Mouse (Mus musculus) C2C12 (cell line): ENCODE data around the gene Rflnb. TPM values are rescaled to one million over a fixed set of nuclear protein-coding genes. Genes with fewer than 3 reads are reported as not detected.

Experiments
- H3K27me3 ChIP-seq: one replicate; pipeline ENCODE4 v1.6.1; 2011; ENCODE audit not compliant: control insufficient read depth, insufficient read depth, insufficient read length
- H3K36me3 ChIP-seq: one replicate; pipeline ENCODE4 v1.6.1; 2011; ENCODE audit not compliant: control insufficient read depth, insufficient read depth
- H3K4me3 ChIP-seq: one replicate; pipeline ENCODE4 v1.5.1; 2011; ENCODE audit warnings: mild to moderate bottlenecking, control low read depth; ENCODE audit not compliant: poor library complexity, insufficient read depth, severe bottlenecking
- H3K79me2 ChIP-seq: one replicate; pipeline ENCODE4 v1.6.1; 2011; ENCODE audit not compliant: control insufficient read depth, insufficient read depth
- H3K79me3 ChIP-seq: one replicate; pipeline ENCODE4 v1.6.1; 2011; ENCODE audit warnings: low read depth, control low read depth
- H3ac ChIP-seq: one replicate; pipeline ENCODE3; 2011; ENCODE audit warnings: low read depth; ENCODE audit not compliant: control insufficient read depth, insufficient read length
- CEBPB ChIP-seq: IDR thresholded peaks from one replicate; pipeline ENCODE4 v1.6.1; 2011; ENCODE audit warnings: low read depth, mild to moderate bottlenecking, control low read depth, moderate library complexity
- CTCF ChIP-seq: IDR thresholded peaks from one replicate; pipeline ENCODE4 v1.5.1; 2011; ENCODE audit not compliant: control insufficient read depth, insufficient read depth, insufficient read length
- FOSL1 ChIP-seq: IDR thresholded peaks from one replicate; pipeline ENCODE4 v1.8.0; 2011; ENCODE audit warnings: mild to moderate bottlenecking, low read length; ENCODE audit not compliant: poor library complexity, insufficient read depth, severe bottlenecking
- MAX ChIP-seq: IDR thresholded peaks from one replicate; pipeline ENCODE4 v1.6.1; 2011; ENCODE audit warnings: mild to moderate bottlenecking, control low read depth
- MYOD1 ChIP-seq: IDR thresholded peaks from one replicate; pipeline ENCODE4 v1.6.1; 2011; ENCODE audit warnings: low read depth; ENCODE audit not compliant: control insufficient read depth, insufficient read length
- MYOG ChIP-seq: IDR thresholded peaks from one replicate; pipeline ENCODE4 v1.6.1; 2011; ENCODE audit not compliant: control insufficient read depth, insufficient read length; ENCODE audit errors: extremely low read depth
- USF1 ChIP-seq: IDR thresholded peaks from one replicate; pipeline ENCODE4 v1.6.1; 2011; ENCODE audit warnings: low read depth, mild to moderate bottlenecking, control low read depth, moderate library complexity
- polyA plus RNA-seq: library from polyadenylated mRNA; unstranded; fragments of >200 nt; fragmentation: generic; extraction: Trizol; gene quantifications from one replicate; pipeline ENCODE4 v1.2.1, GENCODE M21; 2012; ENCODE audit warnings: missing spikeins

Rflnb gene
- polyA plus RNA-seq, 1 experiment, result 8.0 TPM

GRCm38 (mm10) chr11:75978051-75978450 lies 49.5 kb downstream of the Rflnb start:
- Histone ChIP-seq H3K36me3 (no peaks in the 10 kb centered on the region), H3ac (no peak overlapping the region), H3K4me3 (no peak overlapping the region), H3K79me2 (no peaks in the 10 kb centered on the region), H3K27me3 (peaks cover 2% of the 10 kb centered on the region), H3K79me3 (no peaks in the 10 kb centered on the region)
- TF ChIP-seq FOSL1 (no peak), CEBPB (no peak), USF1 (no peak), MYOG (no peak), MAX (no peak), MYOD1 (no peak), CTCF (no peak)

- Histone ChIP-seq H3ac (no peak overlapping the region), H3K36me3 (no peaks in the 10 kb centered on the region), H3K4me3 (no peak overlapping the region), H3K79me2 (no peaks in the 10 kb centered on the region), H3K27me3 (peaks cover 3% of the 10 kb centered on the region), H3K79me3 (no peaks in the 10 kb centered on the region)
- TF ChIP-seq USF1, result no peak
- no peak for TF ChIP-seq CTCF
- TF ChIP-seq MYOD1, result no peak
- TF ChIP-seq MYOG, result no peak
- TF ChIP-seq MAX, result no peak
- TF ChIP-seq FOSL1, result no peak
- no peak for TF ChIP-seq CEBPB
Observed at GRCm38 (mm10) chr11:75976748-75977147, 50.8 kb downstream of the Rflnb start.

- Histone ChIP-seq H3K36me3 (no peaks in the 10 kb centered on the region), H3K79me2 (no peaks in the 10 kb centered on the region), H3K27me3 (peaks cover 13% of the 10 kb centered on the region), H3K79me3 (no peaks in the 10 kb centered on the region), H3ac (no peak overlapping the region), H3K4me3 (no peak overlapping the region)
- TF ChIP-seq USF1 (no peak), CEBPB (no peak)
Observed at GRCm38 (mm10) chr11:75973988-75974387, 53.6 kb downstream of the Rflnb start.

- Histone ChIP-seq H3K27me3 (peaks cover 16% of the 10 kb centered on the region), H3K4me3 (no peak overlapping the region), H3K79me3 (no peaks in the 10 kb centered on the region), H3K36me3 (no peaks in the 10 kb centered on the region), H3ac (no peak overlapping the region), H3K79me2 (no peaks in the 10 kb centered on the region)
- TF ChIP-seq USF1 (no peak), MAX (no peak), FOSL1 (no peak), MYOD1 (no peak), MYOG (no peak)
Observed at GRCm38 (mm10) chr11:75972916-75973567, 54.5 kb downstream of the Rflnb start.

GRCm38 (mm10) chr11:75972188-75972587 lies 55.4 kb downstream of the Rflnb start:
- H3K36me3 ChIP-seq, result no peaks in the 10 kb centered on the region
- no peak overlapping the region for H3K4me3 ChIP-seq
- no peaks in the 10 kb centered on the region for H3K79me3 ChIP-seq
- no peak for TF ChIP-seq MYOD1
- no peak for TF ChIP-seq CEBPB
- no peak for TF ChIP-seq MAX
- no peak for TF ChIP-seq MYOG
- no peak for TF ChIP-seq FOSL1
- TF ChIP-seq CTCF, result no peak
- TF ChIP-seq USF1, result no peak
- H3K27me3 ChIP-seq, result peaks cover 16% of the 10 kb centered on the region
- H3ac ChIP-seq, result no peak overlapping the region
- no peaks in the 10 kb centered on the region for H3K79me2 ChIP-seq

GRCm38 (mm10) chr11:75970629-75971028 lies 57.0 kb downstream of the Rflnb start:
- H3K27me3 ChIP-seq, result peaks cover 22% of the 10 kb centered on the region
- no peaks in the 10 kb centered on the region for H3K36me3 ChIP-seq
- H3K79me3 ChIP-seq, result no peaks in the 10 kb centered on the region
- H3ac ChIP-seq, result no peak overlapping the region
- no peak overlapping the region for H3K4me3 ChIP-seq
- no peaks in the 10 kb centered on the region for H3K79me2 ChIP-seq
- TF ChIP-seq FOSL1, result no peak
- TF ChIP-seq MYOD1, result no peak
- no peak for TF ChIP-seq USF1
- TF ChIP-seq CEBPB, result no peak
- TF ChIP-seq MYOG, result no peak
- TF ChIP-seq CTCF, result no peak
- TF ChIP-seq MAX, result no peak

Other genes starting within 250 kb of the Rflnb start
- 0.04 TPM for gene Doc2b, start 231.7 kb downstream of the Rflnb start, polyA plus RNA-seq
- gene Rph3al, start 89.4 kb downstream of the Rflnb start, polyA plus RNA-seq, result 0.11 TPM
- not detected for gene 1700016K19Rik, start 27.9 kb downstream of the Rflnb start, polyA plus RNA-seq
- 29.2 TPM for gene Vps53, start 151.9 kb upstream of the Rflnb start, polyA plus RNA-seq
- 21.4 TPM for gene Fam57a, start 151.9 kb upstream of the Rflnb start, polyA plus RNA-seq
- gene Dbil5, start 189.8 kb upstream of the Rflnb start, polyA plus RNA-seq, result 0.46 TPM
- 19.4 TPM for gene Gemin4, start 189.9 kb upstream of the Rflnb start, polyA plus RNA-seq
- gene Mrm3, start 215.9 kb upstream of the Rflnb start, polyA plus RNA-seq, result 20.9 TPM
- gene Glod4, start 215.9 kb upstream of the Rflnb start, polyA plus RNA-seq, result 34.2 TPM